In genomic region chr3:101376538-101377247, GRCm38 (mm10) we compare ENCODE assay signal across 8 mouse cellular contexts. TPM values are rescaled to one million over a fixed set of nuclear protein-coding genes. Genes with fewer than 3 reads are reported as not detected.
DNase-seq lines count a peak whose midpoint lies in the region; ATAC-seq lines count a peak whose summit lies in the region.

TSS of gene Igsf3 (plus strand) at chr3:101377083.

- H3K4me3 ChIP-seq in brown adipose tissue, adult 24 weeks (ENCODE audit: insufficient read depth, low read depth, low read length) = peak within 1 kb of the TSS; percentile 63
- peak within 1 kb of the TSS; percentile 81 for H3K4me3 ChIP-seq in erythroblast, embryonic 14.5 days (replicated peaks)
- H3K4me3 ChIP-seq in heart, embryonic 16.5 days (ENCODE audit: low read length) = peak within 1 kb of the TSS; percentile 78
- H3K4me3 ChIP-seq in liver, embryonic 15.5 days (replicated peaks) = peak within 1 kb of the TSS; percentile 76
- peak within 1 kb of the TSS; percentile 89 for H3K4me3 ChIP-seq in neural tube, embryonic 13.5 days

- H3K4me2 ChIP-seq in heart, embryonic 16.5 days (ENCODE audit: low read depth, low read length) = peak within 1 kb of the TSS; percentile 91
- H3K4me2 ChIP-seq in liver, embryonic 15.5 days = peak within 1 kb of the TSS; percentile 99
- peak within 1 kb of the TSS; percentile 90 for H3K4me2 ChIP-seq in neural tube, embryonic 13.5 days

- H3K4me1 ChIP-seq in brown adipose tissue, adult 24 weeks (ENCODE audit: control insufficient read depth, insufficient read depth, insufficient read length, low read length) = no peaks in the 10 kb centered on the region; the same call in 1 of the 2 replicates
- peaks cover 80% of the 10 kb centered on the region for H3K4me1 ChIP-seq in erythroblast, embryonic 14.5 days (ENCODE audit: control insufficient read depth)
- peaks cover 27% of the 10 kb centered on the region for H3K4me1 ChIP-seq in heart, embryonic 16.5 days (ENCODE audit: control insufficient read depth, insufficient read depth, low read length)
- peaks cover 72% of the 10 kb centered on the region for H3K4me1 ChIP-seq in liver, embryonic 15.5 days (replicated peaks)
- H3K4me1 ChIP-seq in neural tube, embryonic 13.5 days (replicated peaks) = peaks cover 38% of the 10 kb centered on the region

- ATAC-seq in CD4-positive, CD25-positive, alpha-beta regulatory T cell, adult 4 months = peak; percentile 69
- ATAC-seq in heart, embryonic 16.5 days (replicated peaks; ENCODE audit: extremely low read depth, insufficient read depth, low FRiP score) = peak; percentile 87
- peak; percentile 92 for ATAC-seq in liver, embryonic 15.5 days (ENCODE audit: insufficient read depth)
- peak; percentile 84 for ATAC-seq in neural tube, embryonic 13.5 days (ENCODE audit: low read depth)

- H3K27ac ChIP-seq in brown adipose tissue, adult 24 weeks (replicated peaks; ENCODE audit: low read depth, low read length) = no peak within 1 kb of the TSS
- H3K27ac ChIP-seq in heart, embryonic 16.5 days (ENCODE audit: low read length) = peak within 1 kb of the TSS; percentile 85
- H3K27ac ChIP-seq in liver, embryonic 15.5 days (replicated peaks) = peak within 1 kb of the TSS; percentile 52
- peak within 1 kb of the TSS; percentile 82 for H3K27ac ChIP-seq in neural tube, embryonic 13.5 days (replicated peaks)

- peak within 1 kb of the TSS; percentile 90 for H3K9ac ChIP-seq in heart, embryonic 16.5 days (ENCODE audit: low read length)
- peak within 1 kb of the TSS; percentile 65 for H3K9ac ChIP-seq in liver, embryonic 15.5 days
- H3K9ac ChIP-seq in neural tube, embryonic 13.5 days = peak within 1 kb of the TSS; percentile 93

- peaks cover 12% of the 10 kb centered on the region; the same call in 1 of the 2 replicates for H3K27me3 ChIP-seq in erythroblast, embryonic 14.5 days (ENCODE audit: control insufficient read depth)
- H3K27me3 ChIP-seq in heart, embryonic 16.5 days (ENCODE audit: control insufficient read depth, insufficient read depth, low read length) = no peaks in the 10 kb centered on the region
- peaks cover 29% of the 10 kb centered on the region for H3K27me3 ChIP-seq in liver, embryonic 15.5 days
- no peaks in the 10 kb centered on the region for H3K27me3 ChIP-seq in neural tube, embryonic 13.5 days

- peak; percentile 81 to 92 for DNase-seq in kidney, postnatal 25 days
- peak; percentile 90 for DNase-seq in testis, postnatal 10 days (ENCODE audit: low spot score)

- H3K36me3 ChIP-seq in erythroblast, embryonic 14.5 days (ENCODE audit: control insufficient read depth) = peaks cover 3% of the 10 kb centered on the region
- no peaks in the 10 kb centered on the region for H3K36me3 ChIP-seq in heart, embryonic 16.5 days (ENCODE audit: control insufficient read depth, insufficient read depth)
- no peaks in the 10 kb centered on the region for H3K36me3 ChIP-seq in liver, embryonic 15.5 days (replicated peaks)
- no peaks in the 10 kb centered on the region for H3K36me3 ChIP-seq in neural tube, embryonic 13.5 days

- H3K9me3 ChIP-seq in erythroblast, embryonic 14.5 days (ENCODE audit: control insufficient read depth, low read length) = no peaks in the 10 kb centered on the region
- H3K9me3 ChIP-seq in heart, embryonic 16.5 days (replicated peaks; ENCODE audit: control insufficient read depth, low read length) = no peaks in the 10 kb centered on the region
- H3K9me3 ChIP-seq in liver, embryonic 15.5 days (replicated peaks) = no peaks in the 10 kb centered on the region
- no peaks in the 10 kb centered on the region for H3K9me3 ChIP-seq in neural tube, embryonic 13.5 days

- 5% methylated on average over 51 of the region's 56 CpGs for WGBS in heart, embryonic 16.5 days
- WGBS in liver, embryonic 15.5 days (ENCODE audit: insufficient replicate concordance) = 5% methylated on average over 54 of the region's 56 CpGs
- 4% methylated on average over 51 of the region's 56 CpGs for WGBS in neural tube, embryonic 13.5 days

RNA-seq across cellular contexts. Expression of gene Igsf3, which starts in this region (rescaled TPM):
- polyA plus RNA-seq in CD4-positive, CD25-positive, alpha-beta regulatory T cell, adult 4 months (2017; shearing (Covaris generic)) = 1 to 10 TPM; 3.7 to 4.4 TPM
- 0.63 and 0.71 TPM in 2 replicates for polyA plus RNA-seq in brown adipose tissue, adult 24 weeks (2012; ENCODE audit: insufficient read depth, insufficient read length, missing spikeins)
- polyA plus RNA-seq in erythroblast, embryonic 14.5 days (2012) = 0.12 and 0.14 TPM in 2 replicates
- 36.2 and 38.1 TPM in 2 replicates for polyA plus RNA-seq in heart, embryonic 16.5 days (2015; fragmentation: Nextera tagmentation; extraction: Ambion mirVana)
- 4.5 TPM in 2 replicates for polyA plus RNA-seq in liver, embryonic 15.5 days (2015; fragmentation: Nextera tagmentation; extraction: Ambion mirVana)
- 76.9 and 80.0 TPM in 2 replicates for polyA plus RNA-seq in neural tube, embryonic 13.5 days (2015; fragmentation: Nextera tagmentation; extraction: Ambion mirVana)
